Mouse (Mus musculus): ENCODE measurements around the gene Lsamp.

GRCm38 (mm10) chr16:40328249-40328820 is 344.2 kb downstream of the Lsamp start:
- TF ChIP-seq CTCF (IDR thresholded peaks at IDR 0.05; ENCODE audit: low read depth) (no peak), EP300 (IDR thresholded peaks at IDR 0.05; ENCODE audit: low read depth) (no peak)
